Mouse (Mus musculus) testis, adult 2 months (tissue): ENCODE measurements at regions not wholly inside any gene's neighbourhood (a gene's known extent, or its start where the extent isn't known, plus 50 kb on each side); places are given as distances from the start of the nearest gene placed in this dataset.

ENCODE experiments used
- CTCF ChIP-seq: fragments of 200-500 bp; IDR thresholded peaks from 2 replicates; pipeline ENCODE4 v1.5.1; 2012; ENCODE audit warnings: low read depth, mild to moderate bottlenecking, inconsistent platforms, low read length, moderate library complexity; ENCODE audit not compliant: control insufficient read depth, insufficient read depth, insufficient replicate concordance
- POLR2A ChIP-seq: fragments of 200-500 bp; IDR thresholded peaks from 2 replicates; pipeline ENCODE4 v1.6.1; 2012; ENCODE audit warnings: low read depth, mild to moderate bottlenecking, inconsistent platforms, low read length, moderate library complexity; ENCODE audit not compliant: control insufficient read depth

GRCm38 (mm10) chr8:88064414-88065110, 54.0 kb upstream of the Cnep1r1 start:
- TF ChIP-seq POLR2A (no peak), CTCF (no peak)
